Mouse (Mus musculus): ENCODE results near the gene Auts2.

DNA sequence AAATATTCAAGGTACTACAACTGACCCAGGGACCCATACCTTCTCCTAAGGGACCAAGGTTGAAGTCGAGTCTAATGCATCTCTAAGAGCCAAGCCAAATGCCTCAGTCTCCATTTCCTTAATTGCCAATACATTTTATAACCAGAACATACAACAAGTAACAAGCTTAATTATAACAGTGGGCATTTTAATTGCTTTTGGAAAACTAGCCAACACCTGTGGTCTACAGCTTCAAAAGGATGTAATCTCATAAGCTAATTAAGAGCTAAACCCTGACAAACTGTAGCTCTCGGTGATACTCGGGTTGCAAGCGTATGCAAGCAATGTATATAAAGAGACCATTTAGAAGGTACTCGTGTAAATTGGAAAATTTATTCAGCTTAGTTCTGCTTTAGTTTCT lies 107.7 kb downstream of the Auts2 start:
- TF ChIP-seq GATA1 (IDR thresholded peaks at IDR 0.05; ENCODE audit: low read length) (no peak), TAL1 (IDR thresholded peaks at IDR 0.05; ENCODE audit: low read length) (no peak)
